Comparison of ENCODE assay signal across 15 mouse cellular contexts in the genomic region with DNA sequence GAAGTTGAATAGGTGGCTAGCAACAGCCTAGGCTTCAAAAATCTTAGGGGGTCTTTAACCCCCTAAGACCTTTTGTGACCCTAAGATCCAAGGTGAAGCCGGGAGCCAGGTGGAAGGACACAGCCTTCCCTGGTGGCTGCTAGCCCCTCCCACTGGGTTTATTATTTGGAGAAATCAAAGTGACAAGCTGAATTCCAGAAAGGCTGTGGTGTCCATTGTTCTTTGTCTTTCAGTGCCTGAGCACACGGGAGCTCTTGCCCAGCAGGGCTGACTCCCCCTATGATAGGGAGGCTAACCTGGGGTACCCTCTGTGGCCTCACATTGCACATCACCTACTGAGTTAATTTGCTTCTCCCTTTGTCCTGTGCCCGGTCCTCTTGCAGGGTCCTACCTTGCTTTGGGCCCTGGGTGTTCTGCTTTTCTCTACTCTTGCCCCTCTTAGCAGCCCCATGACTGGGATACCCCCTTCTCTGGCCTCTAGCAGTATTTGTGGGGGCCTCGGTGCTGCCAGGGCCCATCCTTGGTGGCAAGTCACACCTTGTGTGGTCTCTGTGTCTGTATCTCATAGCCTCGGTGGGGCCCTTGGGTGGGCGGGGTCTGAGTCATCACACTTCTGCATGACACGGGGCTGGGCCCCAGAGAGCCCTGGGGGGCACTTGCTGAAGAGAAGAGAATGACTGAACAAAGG. TPM values are rescaled to one million over a fixed set of nuclear protein-coding genes. Genes with fewer than 3 reads are reported as not detected.
DNase-seq lines count a peak whose midpoint lies in the region; ATAC-seq and TF ChIP-seq lines count a peak whose summit lies in the region.
"Had no signal": no experiment of that assay in that cellular context is flagged by ENCODE, and none has a peak within 500 bp of the region (broad histone marks: within the 10 kb centered on the region; RNA-seq: fewer than 3 reads in every experiment).

No protein-coding gene starts in this region.

- whole genome bisulfite sequencing in midbrain, embryonic 11.5 days: 35% methylated on average over 7 of the region's 7 CpGs
- 39% methylated on average over 7 of the region's 7 CpGs for WGBS in midbrain, embryonic 16.5 days
- WGBS in forebrain, embryonic 14.5 days: 28% methylated on average over 7 of the region's 7 CpGs
- WGBS in midbrain, embryonic 13.5 days: 33% methylated on average over 7 of the region's 7 CpGs

- peak; percentile 33; the same call in 1 of the 2 replicates for ATAC-seq in midbrain, embryonic 11.5 days (ENCODE audit: low FRiP score)
- no peak for ATAC-seq in midbrain, embryonic 16.5 days
- ATAC-seq in forebrain, embryonic 14.5 days: peak; percentile 21
- ATAC-seq in midbrain, embryonic 13.5 days: peak; percentile 19; the same call in 1 of the 2 replicates
- ATAC-seq: Patski had no signal

- DNase-seq in gastrocnemius, adult 2 months: no peak
- DNase-seq in gastrocnemius, postnatal 25 days: no peak
- no peak for DNase-seq in midbrain, embryonic 11.5 days (ENCODE audit: low spot score, missing footprints)
- no peak for DNase-seq in forebrain, embryonic 14.5 days (ENCODE audit: low spot score)
- DNase-seq in frontal cortex, postnatal 14 days (ENCODE audit: low spot score in 2 of 2): no peak
- DNase-seq in testis, postnatal 14 days (ENCODE audit: low spot score): no peak
- DNase-seq: cerebellum, adult 8-10 months; lung, adult 18-20 months had no signal

- intact Hi-C loops in gastrocnemius, adult 2 months (cut with DNase I): no loop called here

- H3K27me3 ChIP-seq in midbrain, embryonic 11.5 days (ENCODE audit: control insufficient read depth, insufficient read depth, low read length): no peaks in the 10 kb centered on the region
- no peaks in the 10 kb centered on the region for H3K27me3 ChIP-seq in midbrain, embryonic 16.5 days (ENCODE audit: control insufficient read depth, insufficient read depth, low read depth, low read length)
- no peaks in the 10 kb centered on the region for H3K27me3 ChIP-seq in forebrain, embryonic 14.5 days (replicated peaks; ENCODE audit: control insufficient read depth, insufficient read depth, low read length)
- H3K27me3 ChIP-seq in midbrain, embryonic 13.5 days: no peaks in the 10 kb centered on the region
- H3K27me3 ChIP-seq: limb, embryonic 15.5 days; Patski; stomach, embryonic 15.5 days had no signal

- H3K4me3 ChIP-seq in gastrocnemius, adult 2 months: no peak overlapping the region
- no peak overlapping the region for H3K4me3 ChIP-seq in midbrain, embryonic 11.5 days (ENCODE audit: low read depth, low read length)
- H3K4me3 ChIP-seq in midbrain, embryonic 16.5 days (ENCODE audit: low read depth, low read length): no peak overlapping the region
- H3K4me3 ChIP-seq in forebrain, embryonic 14.5 days (ENCODE audit: low read depth, low read length): no peak overlapping the region
- no peak overlapping the region for H3K4me3 ChIP-seq in midbrain, embryonic 13.5 days (replicated peaks)
- H3K4me3 ChIP-seq: limb, embryonic 15.5 days; stomach, embryonic 15.5 days had no signal

- H3K9me3 ChIP-seq in midbrain, embryonic 11.5 days (ENCODE audit: control insufficient read depth, low read length): no peaks in the 10 kb centered on the region
- H3K9me3 ChIP-seq in midbrain, embryonic 16.5 days (replicated peaks; ENCODE audit: control insufficient read depth, low read length, poor library complexity, severe bottlenecking): no peaks in the 10 kb centered on the region
- H3K9me3 ChIP-seq in forebrain, embryonic 14.5 days (replicated peaks; ENCODE audit: control insufficient read depth, low read length): no peaks in the 10 kb centered on the region; the same call in 1 of the 2 replicates
- H3K9me3 ChIP-seq in midbrain, embryonic 13.5 days: no peaks in the 10 kb centered on the region
- H3K9me3 ChIP-seq: limb, embryonic 15.5 days; stomach, embryonic 15.5 days had no signal

- H3K36me3 ChIP-seq in midbrain, embryonic 11.5 days (ENCODE audit: control insufficient read depth, insufficient read depth, low read length): no peaks in the 10 kb centered on the region
- H3K36me3 ChIP-seq in midbrain, embryonic 16.5 days (ENCODE audit: control insufficient read depth, insufficient read depth, low read length): peaks cover 21% of the 10 kb centered on the region
- H3K36me3 ChIP-seq in forebrain, embryonic 14.5 days (ENCODE audit: control insufficient read depth, insufficient read depth, low read length): peaks cover 45% of the 10 kb centered on the region
- peaks cover 35% of the 10 kb centered on the region for H3K36me3 ChIP-seq in midbrain, embryonic 13.5 days
- H3K36me3 ChIP-seq: stomach, embryonic 15.5 days had no signal

- TF ChIP-seq CTCF in gastrocnemius, adult 2 months (IDR thresholded peaks at IDR 0.05): no peak

- H3K27ac ChIP-seq in gastrocnemius, adult 2 months: peak overlapping the region; percentile 83
- H3K27ac ChIP-seq in midbrain, embryonic 11.5 days (ENCODE audit: low read depth, low read length): no peak overlapping the region
- H3K27ac ChIP-seq in midbrain, embryonic 16.5 days (ENCODE audit: low read length): no peak overlapping the region
- H3K27ac ChIP-seq in forebrain, embryonic 14.5 days (ENCODE audit: low read depth, low read length): peak overlapping the region; percentile 9; the same call in 1 of the 2 replicates
- 0 out of 2 replicates have a peak overlapping the region, but pooled peaks have one; percentile 19 for H3K27ac ChIP-seq in midbrain, embryonic 13.5 days
- H3K27ac ChIP-seq: stomach, embryonic 15.5 days had no signal

- H3K9ac ChIP-seq in midbrain, embryonic 11.5 days (ENCODE audit: low read length): no peak overlapping the region; the same call in 1 of the 2 replicates
- no peak overlapping the region for H3K9ac ChIP-seq in midbrain, embryonic 16.5 days (ENCODE audit: low read depth, low read length)
- no peak overlapping the region for H3K9ac ChIP-seq in forebrain, embryonic 14.5 days (ENCODE audit: low read length)
- no peak overlapping the region for H3K9ac ChIP-seq in midbrain, embryonic 13.5 days (replicated peaks)
- H3K9ac ChIP-seq: limb, embryonic 15.5 days; stomach, embryonic 15.5 days had no signal

- H3K4me2 ChIP-seq in midbrain, embryonic 11.5 days: no peak overlapping the region
- no peak overlapping the region for H3K4me2 ChIP-seq in midbrain, embryonic 16.5 days (ENCODE audit: low read length)
- no peak overlapping the region for H3K4me2 ChIP-seq in forebrain, embryonic 14.5 days (ENCODE audit: low read length)
- H3K4me2 ChIP-seq in midbrain, embryonic 13.5 days (replicated peaks): no peak overlapping the region
- H3K4me2 ChIP-seq: limb, embryonic 15.5 days; stomach, embryonic 15.5 days had no signal

- peaks cover 14% of the 10 kb centered on the region for H3K4me1 ChIP-seq in midbrain, embryonic 11.5 days (ENCODE audit: control insufficient read depth, insufficient read depth, low read length)
- H3K4me1 ChIP-seq in midbrain, embryonic 16.5 days (ENCODE audit: control insufficient read depth, insufficient read depth, low read length): peaks cover 5% of the 10 kb centered on the region
- H3K4me1 ChIP-seq in forebrain, embryonic 14.5 days (ENCODE audit: control insufficient read depth, insufficient read depth, low read length): peaks cover 7% of the 10 kb centered on the region; the same call in 1 of the 2 replicates
- H3K4me1 ChIP-seq in midbrain, embryonic 13.5 days (replicated peaks): peaks cover 31% of the 10 kb centered on the region

RNA-seq across cellular contexts. Expression of gene Kif26a, which starts 36.1 kb away (rescaled TPM):
- 1 to 10 TPM; 3.6 to 3.7 TPM for total RNA-seq in gastrocnemius, adult 2 months (2021)
- 1 to 10 TPM; 5.3 to 5.5 TPM for total RNA-seq in gastrocnemius, postnatal 25 days (2021)
- 2.6 and 3.5 TPM in 2 replicates for polyA plus RNA-seq in midbrain, embryonic 11.5 days (2014; fragmentation: Nextera tagmentation; extraction: Ambion mirVana)
- 4.7 and 6.2 TPM in 2 replicates for polyA plus RNA-seq in midbrain, embryonic 16.5 days (2015; fragmentation: Nextera tagmentation; extraction: Ambion mirVana)
- polyA plus RNA-seq in forebrain, embryonic 14.5 days (2014; fragmentation: Nextera tagmentation; extraction: Ambion mirVana): 11.5 and 12.3 TPM in 2 replicates
- polyA plus RNA-seq in midbrain, embryonic 13.5 days (2015; fragmentation: Nextera tagmentation; extraction: Ambion mirVana): 7.0 and 11.4 TPM in 2 replicates
- total RNA-seq: granulocyte monocyte progenitor cell, adult 5-6 weeks; megakaryocyte progenitor cell, adult 5-6 weeks had no signal

Comparison
In these comparisons a context has a peak if more than half of its experiments do, and no peak if none do; other contexts are left out.
1. H3K27ac ChIP-seq: peak in gastrocnemius, adult 2 months (single experiment), forebrain, embryonic 14.5 days (single experiment) and midbrain, embryonic 13.5 days (single experiment); none in midbrain, embryonic 11.5 days (single experiment) and midbrain, embryonic 16.5 days (single experiment).